Mouse (Mus musculus) kidney, embryonic 16.5 days (tissue): Measurements from ENCODE around the gene Mknk1. TPM values are rescaled to one million over a fixed set of nuclear protein-coding genes. Genes with fewer than 3 reads are reported as not detected.
A peak's percentile ranks its signal among the peaks of the same experiment; 100 is the strongest.

ENCODE experiments used
- ATAC-seq: fragments of 200-750 bp; cut with Nextera tagmentation; 2 replicates; pipeline ENCODE4 v1.8.0; 2017; ENCODE audit warnings: moderate TSS enrichment; ENCODE audit not compliant: low FRiP score, low TSS enrichment
- H3K27ac ChIP-seq: fragments of 300-500 bp; sonication (generic); 2 replicates; pipeline ENCODE4 v1.5.1; 2014; ENCODE audit warnings: low read length
- H3K27me3 ChIP-seq: fragments of 300-500 bp; sonication (generic); 2 replicates; pipeline ENCODE4 v1.6.1; 2014; ENCODE audit warnings: low read length, control low read depth, mixed read lengths; ENCODE audit not compliant: insufficient read depth
- H3K36me3 ChIP-seq: fragments of 300-500 bp; sonication (generic); 2 replicates; pipeline ENCODE4 v1.6.1; 2014; ENCODE audit warnings: low read length, control low read depth, mixed read lengths; ENCODE audit not compliant: insufficient read depth
- H3K4me1 ChIP-seq: fragments of 300-500 bp; sonication (generic); 2 replicates; pipeline ENCODE4 v1.6.1; 2014; ENCODE audit warnings: low read length, control low read depth, mixed read lengths; ENCODE audit not compliant: insufficient read depth
- H3K4me2 ChIP-seq: fragments of 300-500 bp; sonication (generic); replicated peaks from 2 replicates; pipeline ENCODE4 v1.6.1; 2014; ENCODE audit warnings: low read depth, low read length
- H3K4me3 ChIP-seq: fragments of 300-500 bp; sonication (generic); 2 replicates; pipeline ENCODE4 v1.5.1; 2014; ENCODE audit warnings: mild to moderate bottlenecking, low read length
- H3K9ac ChIP-seq: fragments of 300-500 bp; sonication (generic); replicated peaks from 2 replicates; pipeline ENCODE4 v1.6.1; 2014; ENCODE audit warnings: low read length
- H3K9me3 ChIP-seq: fragments of 300-500 bp; sonication (generic); 2 replicates; pipeline ENCODE4 v1.6.1; 2016; ENCODE audit warnings: low read length, control low read depth
- WGBS: fragments of 180-500 bp; shearing (Covaris S2); extraction: QIAGEN DNeasy Blood & Tissue Kit; methylation state at CpG from one replicate; pipeline ENCODE4 v1.1.7; 2014; 5-methylcytosine and 5-hydroxymethylcytosine counted together
- polyA plus RNA-seq: library from polyadenylated mRNA; unstranded; fragments of >200 nt; fragmentation: Nextera tagmentation; extraction: Ambion mirVana; gene quantifications from 2 replicates; pipeline ENCODE4 v1.2.1, GENCODE M21; 2015

The Mknk1 gene
- polyA plus RNA-seq, 1 experiment from 2014 or later = 29.9 TPM

DNA sequence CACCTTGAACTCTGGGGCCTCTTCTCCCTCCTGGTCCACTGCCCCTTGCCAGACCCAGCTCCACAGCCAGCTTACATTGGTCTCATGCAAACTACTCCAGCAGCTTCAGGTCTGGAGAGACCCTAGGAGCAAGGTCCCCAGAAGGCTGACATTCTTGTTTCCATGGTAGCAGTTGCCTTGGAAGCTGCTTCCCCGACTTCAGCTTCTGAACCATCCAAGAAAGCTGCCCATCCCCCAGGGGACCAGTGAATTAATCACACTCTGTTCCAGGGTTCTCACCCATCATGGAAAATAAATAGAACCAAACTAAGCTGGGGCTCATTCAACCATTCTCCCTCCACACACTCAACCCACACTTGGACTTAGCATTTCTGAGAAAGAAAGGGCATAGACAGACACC lies 42.2 kb downstream of the Mknk1 start:
- Histone ChIP-seq H3K9me3 (no peaks in the 10 kb centered on the region), H3K4me1 (peaks cover 6% of the 10 kb centered on the region; the same call in 1 of the 2 replicates), H3K27ac (no peak overlapping the region), H3K4me3 (no peak overlapping the region), H3K9ac (no peak overlapping the region), H3K36me3 (no peaks in the 10 kb centered on the region), H3K4me2 (no peak overlapping the region), H3K27me3 (no peaks in the 10 kb centered on the region)
- no peak for ATAC-seq
- 28% methylated on average over 1 of the region's 1 CpGs for WGBS

DNA sequence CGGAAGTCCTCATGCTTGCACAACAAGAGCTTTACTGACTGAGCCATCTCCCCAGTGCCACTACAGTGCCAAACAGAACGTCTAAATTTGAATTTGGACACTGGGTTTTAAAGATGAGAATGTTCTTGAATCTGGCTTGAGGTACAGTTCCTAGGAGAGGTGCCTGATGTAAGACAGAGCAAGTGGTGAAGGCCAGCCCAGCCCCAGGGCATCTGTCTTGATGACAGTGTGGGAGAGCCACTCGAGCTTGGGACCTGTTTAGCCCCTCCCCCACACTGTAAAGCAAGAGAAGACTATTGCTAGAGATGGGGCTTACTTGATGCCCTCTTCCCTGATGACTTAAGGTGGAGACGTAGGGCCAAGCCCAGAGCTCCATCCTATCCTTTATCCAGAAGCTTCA lies 43.2 kb downstream of the Mknk1 start:
- 49% methylated on average over 4 of the region's 4 CpGs for WGBS
- H3K9me3 ChIP-seq = no peaks in the 10 kb centered on the region
- H3K27me3 ChIP-seq = no peaks in the 10 kb centered on the region
- no peaks in the 10 kb centered on the region for H3K36me3 ChIP-seq
- H3K4me3 ChIP-seq = no peak overlapping the region
- peaks cover 6% of the 10 kb centered on the region; the same call in 1 of the 2 replicates for H3K4me1 ChIP-seq
- H3K4me2 ChIP-seq = no peak overlapping the region
- no peak for ATAC-seq
- H3K9ac ChIP-seq = no peak overlapping the region
- no peak overlapping the region for H3K27ac ChIP-seq

GRCm38 (mm10) chr4:115884022-115884421 lies 45.0 kb downstream of the Mknk1 start, which contains the start of gene Kncn:
TSS of gene Kncn (plus strand) at chr4:115884400.
- 55% methylated on average over 6 of the region's 6 CpGs for WGBS
- Histone ChIP-seq H3K9me3 (no peaks in the 10 kb centered on the region), H3K27ac (no peak within 1 kb of the TSS), H3K4me2 (no peak within 1 kb of the TSS), H3K4me3 (no peak within 1 kb of the TSS), H3K27me3 (0 out of 2 replicates have a peak, but pooled peaks cover under 1% of the 10 kb centered on the region), H3K9ac (no peak within 1 kb of the TSS), H3K4me1 (no peaks in the 10 kb centered on the region), H3K36me3 (no peaks in the 10 kb centered on the region)
- ATAC-seq = 0 out of 2 replicates have a peak, but pooled peaks have one; percentile 23

GRCm38 (mm10) chr4:115885846-115886245 lies 46.8 kb downstream of the Mknk1 start:
- H3K27ac ChIP-seq = no peak overlapping the region
- peaks cover 16% of the 10 kb centered on the region for H3K27me3 ChIP-seq
- H3K4me3 ChIP-seq = no peak overlapping the region
- 88% methylated on average over 3 of the region's 3 CpGs for WGBS
- H3K4me1 ChIP-seq = peaks cover 9% of the 10 kb centered on the region
- no peaks in the 10 kb centered on the region for H3K9me3 ChIP-seq
- no peak overlapping the region for H3K9ac ChIP-seq
- ATAC-seq = no peak
- H3K36me3 ChIP-seq = no peaks in the 10 kb centered on the region
- H3K4me2 ChIP-seq = no peak overlapping the region

DNA sequence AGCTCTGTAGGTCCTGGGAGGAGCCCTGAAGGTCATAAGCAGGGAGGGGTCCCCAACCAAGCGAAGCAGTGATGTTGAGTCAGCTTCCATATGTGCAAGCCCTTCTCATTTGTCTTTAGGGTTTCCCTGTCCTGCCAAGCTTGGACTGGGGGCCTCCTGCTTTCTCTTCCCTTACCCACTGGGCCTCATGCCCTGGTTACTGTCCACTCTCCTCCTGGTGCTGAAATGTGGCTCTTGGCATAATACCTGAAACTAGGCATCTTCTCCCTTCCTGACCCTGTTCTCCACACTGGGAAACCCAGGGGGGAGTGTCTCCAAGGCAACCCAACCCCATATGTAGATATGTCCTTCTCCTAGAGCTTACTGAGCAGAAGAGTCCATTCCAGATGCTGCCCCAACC lies 47.9 kb downstream of the Mknk1 start:
- 53% methylated on average over 1 of the region's 1 CpGs for WGBS
- no peak overlapping the region for H3K4me3 ChIP-seq

GRCm38 (mm10) chr4:115890066-115890465 lies 51.1 kb downstream of the Mknk1 start:
- 5% methylated on average over 6 of the region's 6 CpGs for WGBS
- Histone ChIP-seq H3K9me3 (no peaks in the 10 kb centered on the region), H3K36me3 (no peaks in the 10 kb centered on the region), H3K4me2 (peak overlapping the region; percentile 63), H3K27ac (no peak overlapping the region), H3K4me1 (peaks cover 9% of the 10 kb centered on the region), H3K4me3 (peak overlapping the region; percentile 36), H3K27me3 (peaks cover 29% of the 10 kb centered on the region), H3K9ac (no peak overlapping the region)
- ATAC-seq = no peak

More for the DNA sequence above, 47.9 kb downstream of the Mknk1 start:
- no peaks in the 10 kb centered on the region for H3K9me3 ChIP-seq
- peaks cover 9% of the 10 kb centered on the region for H3K4me1 ChIP-seq
- H3K27ac ChIP-seq = no peak overlapping the region
- H3K27me3 ChIP-seq = peaks cover 25% of the 10 kb centered on the region
- H3K36me3 ChIP-seq = no peaks in the 10 kb centered on the region
- no peak overlapping the region for H3K9ac ChIP-seq
- ATAC-seq = no peak
- H3K4me2 ChIP-seq = no peak overlapping the region

DNA sequence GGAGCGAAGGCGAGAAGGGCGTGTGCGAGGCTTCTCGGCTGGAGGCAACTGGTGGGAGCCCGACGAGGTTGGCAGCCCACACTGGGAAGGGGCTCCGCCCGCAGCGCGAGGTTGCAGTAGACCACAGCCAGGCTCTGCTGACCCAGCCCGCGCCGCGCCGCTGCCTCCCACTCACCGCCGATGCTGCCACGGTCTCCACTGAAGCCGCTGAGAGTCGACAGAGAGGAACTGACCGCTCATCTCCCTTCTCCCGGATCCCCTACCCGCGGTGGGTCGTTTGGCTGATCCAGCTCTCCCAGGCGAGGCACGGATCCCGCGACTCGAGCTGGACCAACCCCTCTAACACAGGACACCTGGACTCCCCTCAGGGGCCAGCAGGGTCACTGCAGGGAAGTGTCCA lies 51.6 kb downstream of the Mknk1 start, which contains the start of gene 6430628N08Rik:
Gene 6430628N08Rik (plus strand): TSS at position 113 of the 400 bp plus-strand sequence.
- Histone ChIP-seq H3K36me3 (no peaks in the 10 kb centered on the region), H3K4me2 (peak within 1 kb of the TSS; percentile 63), H3K4me1 (peaks cover 9% of the 10 kb centered on the region), H3K27me3 (peaks cover 31% of the 10 kb centered on the region), H3K9me3 (no peaks in the 10 kb centered on the region), H3K9ac (0 out of 2 replicates have a peak within 1 kb of the TSS, but pooled peaks have one; percentile 8), H3K27ac (no peak within 1 kb of the TSS), H3K4me3 (peak within 1 kb of the TSS; percentile 36)
- under 1% methylated on average over 31 of the region's 31 CpGs for WGBS
- peak; percentile 35; the same call in 1 of the 2 replicates for ATAC-seq

DNA sequence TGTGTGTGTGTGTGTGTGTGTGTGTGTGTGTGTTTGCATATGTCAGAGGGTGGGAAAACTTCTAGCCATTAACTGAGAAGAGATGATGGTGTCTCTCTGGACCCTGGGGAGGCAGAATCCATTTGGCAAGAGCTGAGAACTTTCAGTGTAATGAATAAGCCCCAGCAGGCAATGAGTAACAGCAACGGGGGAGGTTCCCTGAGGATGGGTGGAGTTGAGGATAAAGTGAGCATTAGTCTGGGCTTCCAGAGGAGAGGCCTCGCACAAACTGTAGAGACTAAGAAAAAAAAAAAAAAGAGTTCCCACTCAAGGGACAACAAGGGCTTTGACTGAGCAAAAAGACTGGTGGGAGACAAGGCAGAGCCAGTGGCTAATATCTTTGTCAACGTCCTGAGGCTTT lies 55.3 kb downstream of the Mknk1 start:
- Histone ChIP-seq H3K9ac (no peak overlapping the region), H3K4me1 (peaks cover 17% of the 10 kb centered on the region), H3K27ac (no peak overlapping the region), H3K27me3 (peaks cover 63% of the 10 kb centered on the region), H3K36me3 (no peaks in the 10 kb centered on the region), H3K4me2 (no peak overlapping the region), H3K9me3 (no peaks in the 10 kb centered on the region), H3K4me3 (no peak overlapping the region)
- 22% methylated on average over 3 of the region's 3 CpGs for WGBS
- ATAC-seq = peak; percentile 40; the same call in 1 of the 2 replicates

- Histone ChIP-seq H3K27me3 (peaks cover 70% of the 10 kb centered on the region), H3K4me1 (peaks cover 8% of the 10 kb centered on the region; the same call in 1 of the 2 replicates), H3K9me3 (no peaks in the 10 kb centered on the region), H3K4me2 (peak overlapping the region; percentile 70), H3K27ac (no peak overlapping the region), H3K9ac (peak overlapping the region; percentile 44), H3K4me3 (peak overlapping the region; percentile 45), H3K36me3 (no peaks in the 10 kb centered on the region)
- ATAC-seq = peak; percentile 58; the same call in 1 of the 2 replicates
- WGBS = 1% methylated on average over 54 of the region's 56 CpGs
These were observed 59.1 kb downstream of the Mknk1 start for GRCm38 (mm10) chr4:115897901-115898631.

GRCm38 (mm10) chr4:115902816-115903215 lies 63.8 kb downstream of the Mknk1 start:
- Histone ChIP-seq H3K36me3 (no peaks in the 10 kb centered on the region), H3K4me1 (peaks cover 11% of the 10 kb centered on the region), H3K9ac (no peak overlapping the region), H3K27me3 (peaks cover 89% of the 10 kb centered on the region), H3K4me2 (no peak overlapping the region), H3K4me3 (no peak overlapping the region), H3K27ac (no peak overlapping the region), H3K9me3 (no peaks in the 10 kb centered on the region)
- 15% methylated on average over 5 of the region's 5 CpGs for WGBS
- no peak for ATAC-seq
